Mouse (Mus musculus): ENCODE measurements around the gene Pcp4. TPM values are rescaled to one million over a fixed set of nuclear protein-coding genes. Genes with fewer than 3 reads are reported as not detected.
A peak's percentile ranks its signal among the peaks of the same experiment; 100 is the strongest.
"Not testable (repeated sequence)": the region's sequence is repeated elsewhere in the genome, so short reads cannot be mapped to it uniquely, and the experiment has no call there.

The Pcp4 gene
- total RNA-seq (2021), result 1 to 10 TPM; 1.1 to 2.8 TPM
- long read RNA-seq, experiment 1, result 0 reads
- long read RNA-seq, experiment 2, transcript Pcp4-201 (3 exons, 641 nt), result major isoform, 5 of 5 reads
- long read RNA-seq, experiment 2, partial matches to known transcripts, result 0 of 5 reads
- long read RNA-seq, experiment 2, other reads (novel, unspliced or antisense), result 0 of 5 reads

GRCm38 (mm10) chr16:96467445-96467844, at the start of gene Pcp4:
Pcp4 (plus strand) TSS chr16:96467606.
- DNase-seq, result peak; percentile 45 to 78

GRCm38 (mm10) chr16:96425044-96425443, 42.4 kb upstream of the Pcp4 start:
- no peak for DNase-seq

- DNase-seq, result no peak
Observed at GRCm38 (mm10) chr16:96426671-96427070, 40.7 kb upstream of the Pcp4 start.

- DNase-seq, result no peak
Observed at GRCm38 (mm10) chr16:96429046-96429445, 38.4 kb upstream of the Pcp4 start.

- DNase-seq, result no peak
Observed at GRCm38 (mm10) chr16:96433266-96433665, 34.1 kb upstream of the Pcp4 start.

- no peak for DNase-seq
Observed at GRCm38 (mm10) chr16:96434024-96434785, 33.2 kb upstream of the Pcp4 start.

GRCm38 (mm10) chr16:96438946-96439345, 28.5 kb upstream of the Pcp4 start:
- no peak for DNase-seq

GRCm38 (mm10) chr16:96439682-96440081, 27.7 kb upstream of the Pcp4 start:
- DNase-seq, result no peak

GRCm38 (mm10) chr16:96440871-96441270, 26.5 kb upstream of the Pcp4 start:
- no peak for DNase-seq

GRCm38 (mm10) chr16:96441826-96442225, 25.6 kb upstream of the Pcp4 start:
- no peak for DNase-seq

- DNase-seq, result no peak
Observed at GRCm38 (mm10) chr16:96443468-96443867, 23.9 kb upstream of the Pcp4 start, which contains the start of gene Itgb2l. Itgb2l (minus strand) TSS chr16:96443619.

- DNase-seq, result not testable (repeated sequence)
Observed at GRCm38 (mm10) chr16:96450871-96451270, 16.5 kb upstream of the Pcp4 start.

- no peak for DNase-seq
Observed at GRCm38 (mm10) chr16:96454086-96454485, 13.3 kb upstream of the Pcp4 start.

GRCm38 (mm10) chr16:96457612-96458011, 9.8 kb upstream of the Pcp4 start:
- DNase-seq, result no peak

- no peak for DNase-seq
Observed at GRCm38 (mm10) chr16:96459356-96459755, 8.1 kb upstream of the Pcp4 start.

GRCm38 (mm10) chr16:96460788-96461187, 6.6 kb upstream of the Pcp4 start:
- no peak for DNase-seq

- DNase-seq, result no peak
Observed at GRCm38 (mm10) chr16:96468011-96468410, 605 bp downstream of the Pcp4 start.

GRCm38 (mm10) chr16:96468698-96469097, 1.3 kb downstream of the Pcp4 start:
- peak; percentile 13 to 22 for DNase-seq

- DNase-seq, result no peak
Observed at GRCm38 (mm10) chr16:96469640-96470039, 2.2 kb downstream of the Pcp4 start.

- DNase-seq, result no peak
Observed at GRCm38 (mm10) chr16:96472361-96472760, 5.0 kb downstream of the Pcp4 start.

GRCm38 (mm10) chr16:96472816-96473215, 5.4 kb downstream of the Pcp4 start:
- no peak for DNase-seq

- no peak for DNase-seq
Observed at GRCm38 (mm10) chr16:96474185-96474584, 6.8 kb downstream of the Pcp4 start.

- no peak for DNase-seq
Observed at GRCm38 (mm10) chr16:96481791-96482190, 14.4 kb downstream of the Pcp4 start.

All from heart, adult 18-20 months (tissue).